ENCODE assay signal across 8 mouse cellular contexts in genomic region chr4:108835496-108835895, GRCm38 (mm10). TPM values are rescaled to one million over a fixed set of nuclear protein-coding genes. Genes with fewer than 3 reads are reported as not detected.
DNase-seq lines count a peak whose midpoint lies in the region; ATAC-seq and TF ChIP-seq lines count a peak whose summit lies in the region.

No protein-coding gene starts in this region.

- no peak for ATAC-seq in heart, embryonic 12.5 days (ENCODE audit: insufficient number of reproducible peaks, low FRiP score)
- no peak for ATAC-seq in forebrain, embryonic 15.5 days (replicated peaks)
- no peak for ATAC-seq in liver, embryonic 16.5 days (ENCODE audit: low read depth)

- peaks cover 36% of the 10 kb centered on the region for H3K4me1 ChIP-seq in heart, embryonic 12.5 days (replicated peaks)
- peaks cover 51% of the 10 kb centered on the region for H3K4me1 ChIP-seq in E14TG2a.4 (replicated peaks; ENCODE audit: low read depth, low read length)
- H3K4me1 ChIP-seq in forebrain, embryonic 15.5 days = peaks cover 40% of the 10 kb centered on the region
- H3K4me1 ChIP-seq in liver, embryonic 16.5 days (ENCODE audit: control insufficient read depth, low read depth, low read length) = peaks cover 7% of the 10 kb centered on the region

- 63% methylated on average over 3 of the region's 3 CpGs for WGBS in heart, embryonic 12.5 days
- WGBS in forebrain, embryonic 15.5 days = 58% methylated on average over 3 of the region's 3 CpGs
- WGBS in liver, embryonic 16.5 days (ENCODE audit: insufficient replicate concordance) = 64% methylated on average over 3 of the region's 3 CpGs

- H3K36me3 ChIP-seq in heart, embryonic 12.5 days = peaks cover 3% of the 10 kb centered on the region; the same call in 1 of the 2 replicates
- H3K36me3 ChIP-seq in E14TG2a.4 (ENCODE audit: insufficient read depth, low read length) = peaks cover 9% of the 10 kb centered on the region
- H3K36me3 ChIP-seq in forebrain, embryonic 15.5 days = no peaks in the 10 kb centered on the region
- no peaks in the 10 kb centered on the region for H3K36me3 ChIP-seq in liver, embryonic 16.5 days (ENCODE audit: control insufficient read depth, insufficient read depth)

- H3K4me3 ChIP-seq in heart, embryonic 12.5 days = peak overlapping the region; percentile 87
- H3K4me3 ChIP-seq in E14TG2a.4 (replicated peaks; ENCODE audit: low read length) = peak overlapping the region; percentile 85
- peak overlapping the region; percentile 80 for H3K4me3 ChIP-seq in forebrain, embryonic 15.5 days
- H3K4me3 ChIP-seq in liver, embryonic 16.5 days (ENCODE audit: low read depth, low read length) = peak overlapping the region; percentile 93

- no peaks in the 10 kb centered on the region for H3K27me3 ChIP-seq in heart, embryonic 12.5 days (replicated peaks)
- H3K27me3 ChIP-seq in E14TG2a.4 (ENCODE audit: insufficient read depth, low read length) = no peaks in the 10 kb centered on the region
- no peaks in the 10 kb centered on the region for H3K27me3 ChIP-seq in forebrain, embryonic 15.5 days
- H3K27me3 ChIP-seq in liver, embryonic 16.5 days (ENCODE audit: control insufficient read depth, insufficient read depth, low read depth, low read length) = no peaks in the 10 kb centered on the region

- peak overlapping the region; percentile 96 for H3K9ac ChIP-seq in heart, embryonic 12.5 days
- H3K9ac ChIP-seq in forebrain, embryonic 15.5 days (replicated peaks) = peak overlapping the region; percentile 85
- H3K9ac ChIP-seq in liver, embryonic 16.5 days (ENCODE audit: low read depth, low read length) = peak overlapping the region; percentile 95; the same call in 1 of the 2 replicates

- no peak for DNase-seq in heart, adult 8-10 months (ENCODE audit: low spot score)
- no peak for DNase-seq in gastrocnemius, adult 18-20 months (ENCODE audit: low spot score)
- no peak for DNase-seq in cerebellum, adult 11 months
- no peak for DNase-seq in left cerebral cortex, postnatal 4 days

- H3K4me2 ChIP-seq in heart, embryonic 12.5 days = peak overlapping the region; percentile 67
- H3K4me2 ChIP-seq in forebrain, embryonic 15.5 days (replicated peaks) = peak overlapping the region; percentile 66
- H3K4me2 ChIP-seq in liver, embryonic 16.5 days (ENCODE audit: low read depth, low read length) = peak overlapping the region; percentile 97

- peak overlapping the region; percentile 99 for H3K27ac ChIP-seq in heart, embryonic 12.5 days (ENCODE audit: poor library complexity, severe bottlenecking)
- no peak overlapping the region for H3K27ac ChIP-seq in forebrain, embryonic 15.5 days (replicated peaks)
- no peak overlapping the region for H3K27ac ChIP-seq in liver, embryonic 16.5 days (ENCODE audit: low read length)

- intact Hi-C loops in left cerebral cortex, postnatal 4 days (cut with DNase I) = no loop called here

- H3K9me3 ChIP-seq in heart, embryonic 12.5 days (replicated peaks) = no peaks in the 10 kb centered on the region
- no peaks in the 10 kb centered on the region for H3K9me3 ChIP-seq in E14TG2a.4 (ENCODE audit: low read length)
- no peaks in the 10 kb centered on the region for H3K9me3 ChIP-seq in forebrain, embryonic 15.5 days
- H3K9me3 ChIP-seq in liver, embryonic 16.5 days (replicated peaks; ENCODE audit: control insufficient read depth, low read length) = no peaks in the 10 kb centered on the region

- TF ChIP-seq CTCF in E14TG2a.4 (conservative IDR thresholded peaks at IDR 0.05; ENCODE audit: low read length) = no peak

RNA-seq across cellular contexts. Expression of gene Txndc12, which starts 1.1 kb away (rescaled TPM):
- polyA plus RNA-seq in heart, embryonic 12.5 days (2016; fragmentation: Nextera tagmentation; extraction: Ambion mirVana) = 138 and 141 TPM in 2 replicates
- total RNA-seq in heart, adult 8-10 months (2022) = 10 to 100 TPM; 26.2 to 31.4 (median 27.8) TPM
- 86.6 and 90.0 TPM in 2 replicates for polyA plus RNA-seq in forebrain, embryonic 15.5 days (2015; fragmentation: Nextera tagmentation; extraction: Ambion mirVana)
- 27.5 and 27.8 TPM in 2 replicates for polyA plus RNA-seq in liver, embryonic 16.5 days (2015; fragmentation: Nextera tagmentation; extraction: Ambion mirVana)
- 10 to 100 TPM; 10.9 to 12.0 TPM for total RNA-seq in gastrocnemius, adult 18-20 months (2021)
- 10 to 100 TPM; 52.4 to 55.6 TPM for total RNA-seq in left cerebral cortex, postnatal 4 days (2021)

RNA-seq across cellular contexts. Expression of gene Btf3l4, which starts 2.1 kb away (rescaled TPM):
- 182 and 186 TPM in 2 replicates for polyA plus RNA-seq in heart, embryonic 12.5 days (2016; fragmentation: Nextera tagmentation; extraction: Ambion mirVana)
- total RNA-seq in heart, adult 8-10 months (2022) = 10 to 100 TPM; 71.7 to 87.3 (median 80.1) TPM
- 224 and 233 TPM in 2 replicates for polyA plus RNA-seq in forebrain, embryonic 15.5 days (2015; fragmentation: Nextera tagmentation; extraction: Ambion mirVana)
- 36.8 and 39.8 TPM in 2 replicates for polyA plus RNA-seq in liver, embryonic 16.5 days (2015; fragmentation: Nextera tagmentation; extraction: Ambion mirVana)
- total RNA-seq in gastrocnemius, adult 18-20 months (2021) = 10 to 100 TPM; 39.5 to 44.5 TPM
- 100 to 1,000 TPM in 1 of 2 experiments, 10 to 100 TPM in 1; 99.8 to 114 TPM for total RNA-seq in left cerebral cortex, postnatal 4 days (2021)

RNA-seq across cellular contexts. Expression of gene Kti12, which starts 12.1 kb away (rescaled TPM):
- 25.9 and 30.8 TPM in 2 replicates for polyA plus RNA-seq in heart, embryonic 12.5 days (2016; fragmentation: Nextera tagmentation; extraction: Ambion mirVana)
- 10 to 100 TPM; 21.3 to 27.8 (median 22.5) TPM for total RNA-seq in heart, adult 8-10 months (2022)
- polyA plus RNA-seq in forebrain, embryonic 15.5 days (2015; fragmentation: Nextera tagmentation; extraction: Ambion mirVana) = 33.2 and 33.9 TPM in 2 replicates
- 29.0 and 31.2 TPM in 2 replicates for polyA plus RNA-seq in liver, embryonic 16.5 days (2015; fragmentation: Nextera tagmentation; extraction: Ambion mirVana)
- 10 to 100 TPM; 21.2 to 24.5 TPM for total RNA-seq in gastrocnemius, adult 18-20 months (2021)
- 10 to 100 TPM; 17.4 to 19.2 TPM for total RNA-seq in left cerebral cortex, postnatal 4 days (2021)

RNA-seq across cellular contexts. Expression of gene A730015C16Rik, which starts 12.9 kb away (rescaled TPM):
- 1.7 and 2.0 TPM in 2 replicates for polyA plus RNA-seq in heart, embryonic 12.5 days (2016; fragmentation: Nextera tagmentation; extraction: Ambion mirVana)
- under 1 TPM in 1 of 4 experiments, not detected in 3; 0.25 TPM for total RNA-seq in heart, adult 8-10 months (2022)
- polyA plus RNA-seq in forebrain, embryonic 15.5 days (2015; fragmentation: Nextera tagmentation; extraction: Ambion mirVana) = 1.2 and 2.2 TPM in 2 replicates
- 0.11 and 0.16 TPM in 2 replicates for polyA plus RNA-seq in liver, embryonic 16.5 days (2015; fragmentation: Nextera tagmentation; extraction: Ambion mirVana)
- total RNA-seq in gastrocnemius, adult 18-20 months (2021) = not detected
- not detected for total RNA-seq in left cerebral cortex, postnatal 4 days (2021)

RNA-seq across cellular contexts. Expression of gene Rab3b, which starts 43.4 kb away (rescaled TPM):
- polyA plus RNA-seq in heart, embryonic 12.5 days (2016; fragmentation: Nextera tagmentation; extraction: Ambion mirVana) = 6.7 and 7.2 TPM in 2 replicates
- 1 to 10 TPM in 3 of 4 experiments, under 1 TPM in 1; 0.57 to 1.7 (median 1.4) TPM for total RNA-seq in heart, adult 8-10 months (2022)
- 79.2 and 90.5 TPM in 2 replicates for polyA plus RNA-seq in forebrain, embryonic 15.5 days (2015; fragmentation: Nextera tagmentation; extraction: Ambion mirVana)
- 2.5 TPM in 2 replicates for polyA plus RNA-seq in liver, embryonic 16.5 days (2015; fragmentation: Nextera tagmentation; extraction: Ambion mirVana)
- total RNA-seq in gastrocnemius, adult 18-20 months (2021) = under 1 TPM; 0.14 to 0.21 TPM
- total RNA-seq in left cerebral cortex, postnatal 4 days (2021) = 100 to 1,000 TPM; 133 to 134 TPM
